Comparison of ENCODE assay signal across 8 mouse cellular contexts in the genomic region with DNA sequence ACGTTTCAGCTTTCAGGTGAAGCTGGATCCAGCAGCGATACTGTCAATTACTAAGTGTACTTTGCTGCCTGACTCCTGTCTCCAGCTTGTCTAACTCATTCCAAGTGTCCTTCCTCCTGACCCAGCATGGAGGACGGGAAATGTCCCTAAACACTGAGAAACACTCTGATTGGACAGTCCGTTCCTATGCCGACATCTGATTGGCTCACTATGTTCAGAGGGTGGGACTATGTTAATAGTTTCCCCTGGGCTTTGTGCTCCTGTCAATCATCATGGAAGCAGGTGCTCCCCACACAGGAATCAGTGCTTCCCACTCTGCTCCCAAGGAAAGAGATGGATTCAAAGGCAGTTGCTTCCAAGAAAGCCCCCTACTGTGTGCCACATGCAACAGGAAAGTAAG. TPM values are rescaled to one million over a fixed set of nuclear protein-coding genes. Genes with fewer than 3 reads are reported as not detected.
A peak's percentile ranks its signal among the peaks of the same experiment; 100 is the strongest.
DNase-seq lines count a peak whose midpoint lies in the region; ATAC-seq and TF ChIP-seq lines count a peak whose summit lies in the region.

No protein-coding gene starts in this region.

- DNase-seq in lung, embryonic 14.5 days = peak; percentile 75
- no peak for DNase-seq in lung, adult 2 months
- peak; percentile 82 for DNase-seq in embryonic facial prominence, embryonic 11.5 days (ENCODE audit: low spot score)
- DNase-seq in limb, embryonic 11.5 days (ENCODE audit: low spot score) = peak; percentile 58
- no peak for DNase-seq in adrenal gland, postnatal 36 days
- DNase-seq in cerebellum, adult 9-11 months = no peak
- DNase-seq in frontal cortex, postnatal 10 days (ENCODE audit: low spot score in 2 of 2) = no peak

- 7% methylated on average over 5 of the region's 5 CpGs for WGBS in lung, embryonic 14.5 days
- 23% methylated on average over 5 of the region's 5 CpGs for WGBS in lung, adult 2 months
- 9% methylated on average over 5 of the region's 5 CpGs for WGBS in embryonic facial prominence, embryonic 11.5 days
- WGBS in limb, embryonic 11.5 days = 6% methylated on average over 5 of the region's 5 CpGs
- WGBS in neural tube, embryonic 13.5 days = 8% methylated on average over 5 of the region's 5 CpGs

- peak; percentile 47; the same call in 1 of the 2 replicates for ATAC-seq in lung, embryonic 14.5 days (ENCODE audit: insufficient read depth)
- peak; percentile 58; the same call in 1 of the 2 replicates for ATAC-seq in embryonic facial prominence, embryonic 11.5 days (replicated peaks; ENCODE audit: insufficient number of reproducible peaks, low FRiP score, low TSS enrichment, low read depth)
- ATAC-seq in limb, embryonic 11.5 days (ENCODE audit: insufficient number of reproducible peaks, low FRiP score, low TSS enrichment, low read depth) = peak; percentile 70; the same call in 1 of the 2 replicates
- no peak for ATAC-seq in neural tube, embryonic 13.5 days (ENCODE audit: low read depth)

- H3K9me3 ChIP-seq in lung, embryonic 14.5 days (ENCODE audit: low read depth, low read length) = no peaks in the 10 kb centered on the region
- H3K9me3 ChIP-seq in embryonic facial prominence, embryonic 11.5 days (replicated peaks; ENCODE audit: control insufficient read depth, low read length) = no peaks in the 10 kb centered on the region
- no peaks in the 10 kb centered on the region for H3K9me3 ChIP-seq in limb, embryonic 11.5 days (ENCODE audit: control insufficient read depth, low read length)
- H3K9me3 ChIP-seq in neural tube, embryonic 13.5 days = no peaks in the 10 kb centered on the region

- H3K27ac ChIP-seq in lung, embryonic 14.5 days (ENCODE audit: low read depth) = no peak overlapping the region
- no peak overlapping the region for H3K27ac ChIP-seq in embryonic facial prominence, embryonic 11.5 days (replicated peaks; ENCODE audit: low read depth, low read length)
- no peak overlapping the region for H3K27ac ChIP-seq in limb, embryonic 11.5 days (replicated peaks; ENCODE audit: low read depth, low read length)
- no peak overlapping the region; the same call in 1 of the 2 replicates for H3K27ac ChIP-seq in neural tube, embryonic 13.5 days (replicated peaks)

- H3K9ac ChIP-seq in lung, embryonic 14.5 days = no peak overlapping the region
- H3K9ac ChIP-seq in embryonic facial prominence, embryonic 11.5 days (replicated peaks; ENCODE audit: low read length) = no peak overlapping the region
- H3K9ac ChIP-seq in limb, embryonic 11.5 days (ENCODE audit: low read length) = no peak overlapping the region
- no peak overlapping the region for H3K9ac ChIP-seq in neural tube, embryonic 13.5 days

- TF ChIP-seq CTCF in lung, embryonic 14.5 days (IDR thresholded peaks at IDR 0.05; ENCODE audit: low read depth) = no peak
- no peak for TF ChIP-seq CTCF in lung, adult 2 months (IDR thresholded peaks at IDR 0.05; ENCODE audit: insufficient read depth, low read length)

- no peaks in the 10 kb centered on the region for H3K4me1 ChIP-seq in lung, embryonic 14.5 days (ENCODE audit: insufficient read depth)
- no peaks in the 10 kb centered on the region for H3K4me1 ChIP-seq in lung, adult 2 months (ENCODE audit: control insufficient read depth, insufficient read depth, low read length)
- H3K4me1 ChIP-seq in embryonic facial prominence, embryonic 11.5 days (ENCODE audit: control insufficient read depth, insufficient read depth, low read length) = no peaks in the 10 kb centered on the region
- H3K4me1 ChIP-seq in limb, embryonic 11.5 days (ENCODE audit: control insufficient read depth, insufficient read depth, low read length) = no peaks in the 10 kb centered on the region
- peaks cover 11% of the 10 kb centered on the region for H3K4me1 ChIP-seq in neural tube, embryonic 13.5 days (replicated peaks)

- no peak overlapping the region for H3K4me3 ChIP-seq in lung, embryonic 14.5 days (ENCODE audit: low read depth, low read length)
- H3K4me3 ChIP-seq in lung, adult 2 months (replicated peaks; ENCODE audit: extremely low read depth, low read depth, low read length) = no peak overlapping the region
- H3K4me3 ChIP-seq in embryonic facial prominence, embryonic 11.5 days (ENCODE audit: low read depth, low read length) = no peak overlapping the region
- no peak overlapping the region for H3K4me3 ChIP-seq in limb, embryonic 11.5 days (ENCODE audit: low read depth, low read length)
- no peak overlapping the region for H3K4me3 ChIP-seq in neural tube, embryonic 13.5 days

- H3K36me3 ChIP-seq in lung, embryonic 14.5 days (ENCODE audit: insufficient read depth) = no peaks in the 10 kb centered on the region
- H3K36me3 ChIP-seq in embryonic facial prominence, embryonic 11.5 days (replicated peaks; ENCODE audit: control insufficient read depth, insufficient read depth, low read depth, low read length) = no peaks in the 10 kb centered on the region
- no peaks in the 10 kb centered on the region for H3K36me3 ChIP-seq in limb, embryonic 11.5 days (ENCODE audit: control insufficient read depth, insufficient read depth, low read length)
- no peaks in the 10 kb centered on the region for H3K36me3 ChIP-seq in neural tube, embryonic 13.5 days

- H3K4me2 ChIP-seq in lung, embryonic 14.5 days = no peak overlapping the region
- no peak overlapping the region for H3K4me2 ChIP-seq in embryonic facial prominence, embryonic 11.5 days (ENCODE audit: low read depth, low read length)
- H3K4me2 ChIP-seq in limb, embryonic 11.5 days (ENCODE audit: low read depth, severe bottlenecking) = no peak overlapping the region
- peak overlapping the region; percentile 34; the same call in 1 of the 2 replicates for H3K4me2 ChIP-seq in neural tube, embryonic 13.5 days

- no peak for TF ChIP-seq POLR2A in lung, adult 2 months (IDR thresholded peaks at IDR 0.05; ENCODE audit: borderline replicate concordance, extremely low read depth, low read depth, low read length)

- no peaks in the 10 kb centered on the region for H3K27me3 ChIP-seq in lung, embryonic 14.5 days (ENCODE audit: insufficient read depth, low read length)
- no peaks in the 10 kb centered on the region for H3K27me3 ChIP-seq in embryonic facial prominence, embryonic 11.5 days (ENCODE audit: control insufficient read depth, insufficient read depth, low read length)
- H3K27me3 ChIP-seq in limb, embryonic 11.5 days (ENCODE audit: control insufficient read depth, insufficient read depth, low read length) = 0 out of 2 replicates have a peak, but pooled peaks cover 2% of the 10 kb centered on the region
- H3K27me3 ChIP-seq in neural tube, embryonic 13.5 days = no peaks in the 10 kb centered on the region

RNA-seq across cellular contexts. Expression of a gene that starts 21.6 kb away (rescaled TPM):
- not detected in 2 replicates for polyA plus RNA-seq in lung, embryonic 14.5 days (2014; fragmentation: Nextera tagmentation; extraction: Ambion mirVana)
- polyA plus RNA-seq in lung, adult 2 months (2012; rRNA removed) = not detected in 2 replicates
- polyA plus RNA-seq in embryonic facial prominence, embryonic 11.5 days (2014; fragmentation: Nextera tagmentation; extraction: Ambion mirVana) = not detected in 2 replicates
- polyA plus RNA-seq in limb, embryonic 11.5 days (2014; fragmentation: Nextera tagmentation; extraction: Ambion mirVana) = not detected in 2 replicates
- not detected in 2 replicates for polyA plus RNA-seq in neural tube, embryonic 13.5 days (2015; fragmentation: Nextera tagmentation; extraction: Ambion mirVana)
- total RNA-seq in adrenal gland, postnatal 36 days (2021) = not detected

Comparison
In these comparisons a context has a peak if more than half of its experiments do, and no peak if none do; other contexts are left out.
1. DNase-seq: peak in lung, embryonic 14.5 days (single experiment), embryonic facial prominence, embryonic 11.5 days (single experiment) and limb, embryonic 11.5 days (single experiment); none in lung, adult 2 months (single experiment), adrenal gland, postnatal 36 days (0 of 2), cerebellum, adult 9-11 months (single experiment) and frontal cortex, postnatal 10 days (0 of 2).